Mouse (Mus musculus): ENCODE results near the gene Nol10. TPM values are rescaled to one million over a fixed set of nuclear protein-coding genes. Genes with fewer than 3 reads are reported as not detected.

Nol10 gene
- polyA plus RNA-seq, 2 experiments: 17.3 to 18.0 TPM

DNA sequence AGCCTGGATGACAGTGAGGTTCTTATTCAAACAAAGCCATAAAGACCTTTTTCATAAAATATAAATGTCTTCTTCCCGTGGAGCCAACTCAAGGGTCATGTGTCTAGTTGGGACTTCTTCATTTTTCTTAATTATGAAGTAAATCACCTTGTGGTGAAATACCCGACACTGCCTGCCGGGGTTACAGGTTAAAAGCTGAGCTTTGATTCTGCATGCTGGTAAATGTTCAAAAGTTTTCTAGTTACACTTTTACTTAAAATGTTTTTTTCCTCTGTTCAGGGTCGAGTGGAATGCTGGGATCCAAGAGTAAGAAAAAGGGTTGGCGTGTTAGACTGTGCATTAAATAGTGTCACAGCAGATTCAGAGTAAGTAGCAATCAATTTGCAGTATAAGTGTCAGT lies 14.1 kb downstream of the Nol10 start:
- H3K4me2 ChIP-seq (replicated peaks; ENCODE audit: low read depth, low read length, severe bottlenecking): no peak overlapping the region
- no peak for TF ChIP-seq POLR2A (IDR thresholded peaks at IDR 0.05; ENCODE audit: borderline replicate concordance, extremely low read depth, insufficient read depth, insufficient read length)

GRCm38 (mm10) chr12:17366981-17367380 lies 18.7 kb downstream of the Nol10 start:
- no peak for TF ChIP-seq POLR2A (IDR thresholded peaks at IDR 0.05; ENCODE audit: borderline replicate concordance, extremely low read depth, insufficient read depth, insufficient read length)
- H3K9ac ChIP-seq (ENCODE audit: low read depth, low read length, severe bottlenecking): no peak overlapping the region
- no peaks in the 10 kb centered on the region for H3K4me1 ChIP-seq (ENCODE audit: control insufficient read depth, insufficient read depth, low read length)
- H3K9me3 ChIP-seq (ENCODE audit: control insufficient read depth, low read length): no peaks in the 10 kb centered on the region
- H3K36me3 ChIP-seq (ENCODE audit: control insufficient read depth, insufficient read depth, low read length): peaks cover 58% of the 10 kb centered on the region
- no peak overlapping the region for H3K4me2 ChIP-seq (replicated peaks; ENCODE audit: low read depth, low read length, severe bottlenecking)
- DNase-seq (ENCODE audit: low spot score): no peak
- ATAC-seq (ENCODE audit: low FRiP score, low read depth): no peak
- H3K4me3 ChIP-seq (replicated peaks; ENCODE audit: low read length): no peak overlapping the region
- 76% methylated on average over 5 of the region's 5 CpGs for WGBS
- H3K27me3 ChIP-seq (ENCODE audit: control insufficient read depth, insufficient read depth, low read length): no peaks in the 10 kb centered on the region
- no peak overlapping the region for H3K27ac ChIP-seq (replicated peaks; ENCODE audit: low read depth, low read length)

More for the DNA sequence above, 14.1 kb downstream of the Nol10 start:
- Histone ChIP-seq H3K4me1 (ENCODE audit: control insufficient read depth, insufficient read depth, low read length) (no peaks in the 10 kb centered on the region), H3K9ac (ENCODE audit: low read depth, low read length, severe bottlenecking) (no peak overlapping the region), H3K27me3 (ENCODE audit: control insufficient read depth, insufficient read depth, low read length) (no peaks in the 10 kb centered on the region), H3K27ac (replicated peaks; ENCODE audit: low read depth, low read length) (no peak overlapping the region), H3K4me3 (replicated peaks; ENCODE audit: low read length) (no peak overlapping the region), H3K9me3 (ENCODE audit: control insufficient read depth, low read length) (no peaks in the 10 kb centered on the region), H3K36me3 (ENCODE audit: control insufficient read depth, insufficient read depth, low read length) (peaks cover 71% of the 10 kb centered on the region)
- ATAC-seq (ENCODE audit: low FRiP score, low read depth): no peak
- 91% methylated on average over 5 of the region's 5 CpGs for WGBS
- DNase-seq (ENCODE audit: low spot score): no peak

- Histone ChIP-seq H3K4me1 (ENCODE audit: control insufficient read depth, insufficient read depth, low read length) (no peaks in the 10 kb centered on the region), H3K27ac (replicated peaks; ENCODE audit: low read depth, low read length) (no peak overlapping the region), H3K9ac (ENCODE audit: low read depth, low read length, severe bottlenecking) (no peak overlapping the region), H3K36me3 (ENCODE audit: control insufficient read depth, insufficient read depth, low read length) (peaks cover 56% of the 10 kb centered on the region), H3K27me3 (ENCODE audit: control insufficient read depth, insufficient read depth, low read length) (no peaks in the 10 kb centered on the region), H3K9me3 (ENCODE audit: control insufficient read depth, low read length) (no peaks in the 10 kb centered on the region), H3K4me2 (replicated peaks; ENCODE audit: low read depth, low read length, severe bottlenecking) (no peak overlapping the region), H3K4me3 (replicated peaks; ENCODE audit: low read length) (no peak overlapping the region)
- WGBS: 94% methylated on average over 3 of the region's 3 CpGs
- ATAC-seq (ENCODE audit: low FRiP score, low read depth): no peak
- TF ChIP-seq POLR2A (IDR thresholded peaks at IDR 0.05; ENCODE audit: borderline replicate concordance, extremely low read depth, insufficient read depth, insufficient read length): no peak
- no peak for DNase-seq (ENCODE audit: low spot score)
These were observed 20.9 kb downstream of the Nol10 start for GRCm38 (mm10) chr12:17369111-17369510.

GRCm38 (mm10) chr12:17369551-17370325 lies 21.5 kb downstream of the Nol10 start:
- Histone ChIP-seq H3K9ac (ENCODE audit: low read depth, low read length, severe bottlenecking) (no peak overlapping the region), H3K27me3 (ENCODE audit: control insufficient read depth, insufficient read depth, low read length) (no peaks in the 10 kb centered on the region), H3K4me2 (replicated peaks; ENCODE audit: low read depth, low read length, severe bottlenecking) (no peak overlapping the region), H3K27ac (replicated peaks; ENCODE audit: low read depth, low read length) (no peak overlapping the region), H3K36me3 (ENCODE audit: control insufficient read depth, insufficient read depth, low read length) (peaks cover 58% of the 10 kb centered on the region), H3K4me3 (replicated peaks; ENCODE audit: low read length) (no peak overlapping the region), H3K4me1 (ENCODE audit: control insufficient read depth, insufficient read depth, low read length) (no peaks in the 10 kb centered on the region), H3K9me3 (ENCODE audit: control insufficient read depth, low read length) (no peaks in the 10 kb centered on the region)
- no peak for TF ChIP-seq POLR2A (IDR thresholded peaks at IDR 0.05; ENCODE audit: borderline replicate concordance, extremely low read depth, insufficient read depth, insufficient read length)
- ATAC-seq (ENCODE audit: low FRiP score, low read depth): no peak
- 87% methylated on average over 7 of the region's 7 CpGs for WGBS
- no peak for DNase-seq (ENCODE audit: low spot score)

- 85% methylated on average over 8 of the region's 8 CpGs for WGBS
- H3K9me3 ChIP-seq (ENCODE audit: control insufficient read depth, low read length): no peaks in the 10 kb centered on the region
- no peak for DNase-seq (ENCODE audit: low spot score)
- ATAC-seq (ENCODE audit: low FRiP score, low read depth): no peak
- peaks cover 68% of the 10 kb centered on the region for H3K36me3 ChIP-seq (ENCODE audit: control insufficient read depth, insufficient read depth, low read length)
- no peaks in the 10 kb centered on the region for H3K27me3 ChIP-seq (ENCODE audit: control insufficient read depth, insufficient read depth, low read length)
- H3K4me1 ChIP-seq (ENCODE audit: control insufficient read depth, insufficient read depth, low read length): no peaks in the 10 kb centered on the region
- no peak overlapping the region for H3K4me3 ChIP-seq (replicated peaks; ENCODE audit: low read length)
- H3K9ac ChIP-seq (ENCODE audit: low read depth, low read length, severe bottlenecking): no peak overlapping the region
- H3K4me2 ChIP-seq (replicated peaks; ENCODE audit: low read depth, low read length, severe bottlenecking): no peak overlapping the region
- no peak overlapping the region for H3K27ac ChIP-seq (replicated peaks; ENCODE audit: low read depth, low read length)
- TF ChIP-seq POLR2A (IDR thresholded peaks at IDR 0.05; ENCODE audit: borderline replicate concordance, extremely low read depth, insufficient read depth, insufficient read length): no peak
These were observed 23.5 kb downstream of the Nol10 start for GRCm38 (mm10) chr12:17371589-17372235.
